Mouse (Mus musculus) heart, embryonic 15.5 days (tissue): ENCODE measurements around the gene Tmed2. TPM values are rescaled to one million over a fixed set of nuclear protein-coding genes. Genes with fewer than 3 reads are reported as not detected.
"Not testable (repeated sequence)": the region's sequence is repeated elsewhere in the genome, so short reads cannot be mapped to it uniquely, and the experiment has no call there.

Experiments
- ATAC-seq: fragments of 200-750 bp; cut with Nextera tagmentation; replicated peaks from 2 replicates; pipeline ENCODE4 v1.8.0; 2017; ENCODE audit warnings: low read depth, moderate TSS enrichment; ENCODE audit not compliant: insufficient number of reproducible peaks, insufficient read depth, low FRiP score
- H3K27ac ChIP-seq: fragments of 300-500 bp; sonication (generic); 2 replicates; pipeline ENCODE4 v1.5.1; 2015; ENCODE audit warnings: mild to moderate bottlenecking, inconsistent platforms
- H3K27me3 ChIP-seq: fragments of 300-500 bp; sonication (generic); 2 replicates; pipeline ENCODE4 v1.6.1; 2015; ENCODE audit warnings: inconsistent platforms
- H3K36me3 ChIP-seq: fragments of 300-500 bp; sonication (generic); 2 replicates; pipeline ENCODE4 v1.6.1; 2015; ENCODE audit warnings: mild to moderate bottlenecking, inconsistent platforms
- H3K4me1 ChIP-seq: fragments of 300-500 bp; sonication (generic); replicated peaks from 2 replicates; pipeline ENCODE4 v1.6.1; 2015; ENCODE audit warnings: inconsistent platforms
- H3K4me2 ChIP-seq: fragments of 300-500 bp; sonication (generic); 2 replicates; pipeline ENCODE4 v1.6.1; 2015; ENCODE audit warnings: inconsistent platforms, mild to moderate bottlenecking, moderate library complexity
- H3K4me3 ChIP-seq: fragments of 300-500 bp; sonication (generic); 2 replicates; pipeline ENCODE4 v1.5.1; 2015; ENCODE audit warnings: mild to moderate bottlenecking, inconsistent platforms
- H3K9ac ChIP-seq: fragments of 300-500 bp; sonication (generic); 2 replicates; pipeline ENCODE4 v1.6.1; 2015; ENCODE audit warnings: mild to moderate bottlenecking, inconsistent platforms
- H3K9me3 ChIP-seq: fragments of 300-500 bp; sonication (generic); replicated peaks from 2 replicates; pipeline ENCODE4 v1.6.1; 2016; ENCODE audit warnings: inconsistent platforms
- WGBS: fragments of 180-500 bp; shearing (Covaris S2); methylation state at CpG from one replicate; pipeline ENCODE4 v1.1.7; 2015; ENCODE audit warnings: mixed read lengths; 5-methylcytosine and 5-hydroxymethylcytosine counted together
- polyA plus RNA-seq: library from polyadenylated mRNA; unstranded; fragments of >200 nt; fragmentation: Nextera tagmentation; extraction: Ambion mirVana; gene quantifications from 2 replicates; pipeline ENCODE4 v1.2.1, GENCODE M21; 2015

The Tmed2 gene
- polyA plus RNA-seq, 1 experiment from 2014 or later, result 409 TPM

DNA sequence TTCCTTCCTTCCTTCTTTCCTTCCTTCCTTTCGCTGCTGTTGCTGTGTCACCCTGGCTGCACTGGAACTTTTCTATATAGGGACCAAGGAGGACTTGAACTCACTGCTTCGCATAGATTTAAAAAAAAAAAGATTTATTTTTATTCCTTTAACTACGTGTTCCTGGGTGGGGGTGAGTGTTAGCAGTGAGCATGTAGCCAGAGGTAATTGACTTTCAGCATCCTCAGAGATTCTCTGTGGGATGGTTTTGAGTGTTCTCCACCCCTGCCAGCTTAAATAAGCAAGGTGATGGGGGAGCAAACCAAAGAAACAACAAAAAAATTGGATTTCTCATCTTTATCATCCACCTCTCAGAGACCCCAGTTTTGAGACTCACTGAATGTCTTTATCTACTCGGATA lies 590 bp upstream of the Tmed2 start:
- H3K4me2 ChIP-seq, result peak overlapping the region; percentile 59
- H3K27ac ChIP-seq, result peak overlapping the region; percentile 84
- H3K9me3 ChIP-seq, result no peaks in the 10 kb centered on the region
- no peak for ATAC-seq
- no peaks in the 10 kb centered on the region for H3K27me3 ChIP-seq
- 74% methylated on average over 4 of the region's 4 CpGs for WGBS
- H3K9ac ChIP-seq, result no peak overlapping the region
- H3K4me1 ChIP-seq, result peaks cover 20% of the 10 kb centered on the region
- H3K36me3 ChIP-seq, result peaks cover 19% of the 10 kb centered on the region
- H3K4me3 ChIP-seq, result peak overlapping the region; percentile 79

DNA sequence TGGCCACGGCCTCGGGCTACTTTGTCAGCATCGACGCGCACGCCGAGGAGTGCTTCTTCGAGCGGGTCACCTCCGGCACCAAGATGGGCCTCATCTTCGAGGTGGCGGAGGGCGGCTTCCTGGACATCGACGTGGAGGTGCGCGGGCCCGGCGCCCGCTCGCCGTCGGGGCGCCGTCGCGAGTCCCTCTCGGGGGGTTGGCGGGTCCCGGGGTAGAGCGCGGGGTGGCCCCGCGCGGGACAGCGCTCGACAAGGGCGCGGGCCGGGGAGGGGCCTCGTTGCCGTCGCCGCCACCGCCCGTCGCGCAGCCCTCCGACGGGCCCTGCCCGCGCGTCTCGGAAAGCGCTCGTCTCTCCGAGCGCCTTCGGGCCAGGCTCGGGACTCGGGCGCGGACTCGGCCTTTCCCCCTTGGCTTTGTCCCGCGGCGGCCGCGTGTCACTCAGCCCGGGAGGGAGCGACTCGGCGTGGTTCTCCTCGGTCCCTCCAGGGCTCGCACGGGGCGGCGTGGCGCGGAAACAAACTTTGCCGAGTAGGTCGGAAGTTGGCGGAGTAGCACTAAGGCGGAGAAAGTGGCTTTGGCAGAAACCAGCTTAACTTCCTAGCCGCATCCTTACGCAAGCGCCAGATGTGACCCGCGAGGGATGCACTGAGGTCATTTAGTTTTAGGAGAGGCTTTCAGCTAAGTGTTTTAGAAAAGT lies 558 bp downstream of the Tmed2 start:
- Histone ChIP-seq H3K4me3 (peak overlapping the region; percentile 79), H3K4me1 (peaks cover 20% of the 10 kb centered on the region), H3K4me2 (peak overlapping the region; percentile 62), H3K9me3 (no peaks in the 10 kb centered on the region), H3K27me3 (no peaks in the 10 kb centered on the region), H3K27ac (peak overlapping the region; percentile 84), H3K36me3 (peaks cover 31% of the 10 kb centered on the region), H3K9ac (peak overlapping the region; percentile 82)
- WGBS, result under 1% methylated on average over 77 of the region's 89 CpGs
- peak; percentile 76 for ATAC-seq

DNA sequence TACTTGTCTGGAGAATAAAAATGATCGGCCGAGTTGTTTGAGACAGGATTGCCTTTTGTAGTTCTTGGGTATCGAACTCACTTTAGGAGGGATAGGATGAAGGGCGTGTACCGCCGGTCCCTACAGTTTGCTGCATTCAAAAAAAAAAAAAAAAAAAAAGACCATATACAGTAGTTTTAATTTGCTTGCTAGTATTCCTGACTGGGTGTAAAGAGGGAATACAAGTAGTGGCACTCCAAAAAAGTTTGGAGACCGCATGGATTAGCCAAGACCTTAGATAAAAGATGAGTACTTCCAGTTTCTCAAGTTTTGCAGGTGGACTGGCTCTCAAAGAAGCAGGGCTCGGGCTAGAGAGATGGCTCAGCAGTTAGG lies 1.1 kb downstream of the Tmed2 start:
- Histone ChIP-seq H3K9me3 (no peaks in the 10 kb centered on the region), H3K4me1 (peaks cover 18% of the 10 kb centered on the region), H3K4me2 (peak overlapping the region; percentile 62), H3K27me3 (no peaks in the 10 kb centered on the region), H3K9ac (peak overlapping the region; percentile 82), H3K27ac (peak overlapping the region; percentile 84), H3K36me3 (peaks cover 36% of the 10 kb centered on the region), H3K4me3 (peak overlapping the region; percentile 79)
- 5% methylated on average over 8 of the region's 8 CpGs for WGBS
- ATAC-seq, result no peak

DNA sequence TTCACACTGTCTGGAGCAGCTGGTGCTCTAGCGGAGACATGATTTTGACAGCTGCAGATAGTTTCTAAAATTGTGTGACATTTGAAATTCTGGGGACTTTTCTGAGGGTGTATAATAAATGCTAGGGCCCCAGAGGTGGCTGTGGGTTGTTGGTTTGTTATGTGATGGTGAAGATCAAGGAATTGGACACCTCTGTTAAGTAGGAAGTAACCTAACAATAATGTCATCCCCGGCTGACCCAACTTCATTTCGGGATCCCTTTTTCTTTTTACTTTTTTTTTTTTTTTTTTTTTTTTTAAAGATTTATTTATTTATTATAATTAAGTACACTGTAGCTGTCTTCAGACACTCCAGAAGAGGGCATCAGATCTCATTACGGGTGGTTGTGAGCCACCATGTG lies 10.2 kb downstream of the Tmed2 start:
- WGBS, result 87% methylated on average over 4 of the region's 4 CpGs
- not testable (repeated sequence) for H3K4me2 ChIP-seq
- H3K36me3 ChIP-seq, result peaks cover 32% of the 10 kb centered on the region

DNA sequence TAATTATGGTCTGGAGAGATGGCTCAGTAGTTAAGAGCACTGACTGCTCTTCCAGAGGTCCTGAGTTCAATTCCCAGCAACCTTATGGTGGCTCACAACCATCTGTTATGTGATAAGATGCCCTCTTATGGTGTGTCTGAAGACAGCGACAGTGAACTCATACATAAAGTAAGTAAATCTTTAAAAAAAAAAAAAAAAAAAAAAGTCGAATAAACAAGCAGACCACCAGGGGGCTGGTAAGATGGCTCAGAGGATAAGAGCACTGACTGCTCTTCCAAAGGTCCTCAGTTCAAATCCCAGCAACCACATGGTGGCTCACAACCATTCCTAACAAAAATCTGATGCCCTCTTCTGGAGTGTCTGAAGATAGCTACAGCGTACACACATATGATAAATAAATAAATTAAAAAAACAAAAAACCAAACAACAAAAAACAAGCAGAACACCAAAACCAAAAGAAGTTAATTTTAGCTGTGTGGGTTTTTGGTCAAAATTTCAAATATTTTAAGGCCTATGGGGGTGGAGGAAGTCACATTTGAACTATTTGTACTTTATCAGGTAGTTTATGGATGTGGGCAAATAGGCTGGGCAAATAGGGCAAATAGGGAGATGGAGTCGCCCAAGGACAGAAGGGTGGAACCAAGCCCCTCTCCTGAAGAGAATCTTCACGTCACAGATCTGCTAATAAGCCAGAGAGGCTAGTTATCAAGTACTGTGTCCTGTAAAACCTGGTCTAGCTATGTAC lies 11.0 kb downstream of the Tmed2 start:
- H3K4me3 ChIP-seq, result peak overlapping the region; percentile 99
- peak overlapping the region; percentile 88 for H3K27ac ChIP-seq
- H3K27me3 ChIP-seq, ATAC-seq, H3K9me3 ChIP-seq: not testable (repeated sequence)
- peaks cover 14% of the 10 kb centered on the region for H3K4me1 ChIP-seq
- H3K9ac ChIP-seq, result 0 out of 2 replicates have a peak overlapping the region, but pooled peaks have one; percentile 78
- WGBS, result 29% methylated on average over 5 of the region's 5 CpGs
- peaks cover 24% of the 10 kb centered on the region for H3K36me3 ChIP-seq
- H3K4me2 ChIP-seq, result peak overlapping the region; percentile 89

More for the DNA sequence above, 10.2 kb downstream of the Tmed2 start:
- H3K9ac ChIP-seq, H3K9me3 ChIP-seq, ATAC-seq, H3K27ac ChIP-seq, H3K4me3 ChIP-seq, H3K27me3 ChIP-seq: not testable (repeated sequence)
- peaks cover 14% of the 10 kb centered on the region for H3K4me1 ChIP-seq

DNA sequence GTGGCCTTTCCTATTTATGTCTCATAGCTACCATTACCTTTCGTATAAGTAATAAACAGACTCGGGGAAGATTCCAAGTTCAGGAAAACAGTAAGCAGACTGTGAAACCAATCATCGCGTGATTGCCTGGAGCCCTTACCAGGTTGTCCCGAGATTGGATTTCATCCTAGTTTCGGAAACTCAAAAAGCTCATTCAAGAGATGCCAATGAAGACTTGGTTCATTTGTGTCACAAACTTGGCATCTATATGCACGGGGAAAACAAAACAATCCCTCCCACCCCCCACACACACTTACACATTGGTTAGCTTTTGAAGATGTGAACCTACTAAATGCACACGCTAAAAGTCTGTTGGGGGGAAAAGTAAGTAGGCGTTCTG lies 11.6 kb downstream of the Tmed2 start:
- H3K36me3 ChIP-seq, result peaks cover 24% of the 10 kb centered on the region
- peak overlapping the region; percentile 89 for H3K4me2 ChIP-seq

DNA sequence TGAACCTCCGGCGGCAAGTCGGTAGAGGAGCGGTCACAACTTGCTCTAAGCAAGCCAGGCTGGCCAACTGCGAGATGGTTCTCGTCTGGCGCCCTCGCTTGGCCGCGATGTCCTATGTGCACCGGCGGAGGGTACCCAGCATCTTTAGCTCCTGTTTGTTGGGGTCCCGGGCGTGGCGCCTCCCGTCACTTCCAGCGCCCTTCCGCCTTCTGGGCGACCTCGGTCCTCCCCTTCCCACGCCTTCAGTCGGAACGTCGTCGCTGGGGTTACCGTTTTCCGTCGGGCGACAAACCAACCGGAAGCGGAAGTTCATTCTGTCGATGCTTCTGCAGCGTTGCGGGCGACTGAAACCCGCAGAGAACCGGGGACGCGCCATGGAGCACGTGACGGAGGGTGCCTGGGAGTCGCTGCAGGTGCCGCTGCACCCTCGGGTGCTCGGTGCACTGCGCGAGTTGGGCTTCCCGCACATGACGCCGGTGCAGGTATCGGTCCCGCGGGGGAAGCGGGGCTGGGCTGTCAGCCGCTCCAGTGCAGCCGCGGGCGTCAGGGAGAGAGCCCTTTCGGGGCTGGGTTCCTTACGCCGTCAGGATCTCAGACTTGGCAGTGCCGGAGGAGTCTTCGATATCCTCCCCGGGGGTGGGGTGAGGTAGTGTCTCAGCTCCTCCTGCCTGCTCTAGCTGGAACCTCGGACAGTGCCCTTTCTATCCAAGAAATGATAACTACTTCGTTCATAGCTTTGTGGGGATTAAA lies 12.2 kb downstream of the Tmed2 start, which contains the start of gene Ddx55:
Ddx55 (plus strand) TSS at position 307 of the 750 bp plus-strand sequence.
- peak within 1 kb of the TSS; percentile 89 for H3K4me2 ChIP-seq
- peak within 1 kb of the TSS; percentile 88 for H3K27ac ChIP-seq
- H3K4me1 ChIP-seq, result peaks cover 14% of the 10 kb centered on the region
- H3K9ac ChIP-seq, result peak within 1 kb of the TSS; percentile 78
- peak within 1 kb of the TSS; percentile 99 for H3K4me3 ChIP-seq
- peak; percentile 85 for ATAC-seq
- under 1% methylated on average over 66 of the region's 66 CpGs for WGBS
- H3K27me3 ChIP-seq, result no peaks in the 10 kb centered on the region
- H3K9me3 ChIP-seq, result no peaks in the 10 kb centered on the region
- peaks cover 18% of the 10 kb centered on the region for H3K36me3 ChIP-seq

More for the DNA sequence above, 11.6 kb downstream of the Tmed2 start:
- no peak for ATAC-seq
- Histone ChIP-seq H3K9ac (peak overlapping the region; percentile 78), H3K9me3 (no peaks in the 10 kb centered on the region), H3K4me1 (peaks cover 14% of the 10 kb centered on the region), H3K27me3 (no peaks in the 10 kb centered on the region), H3K4me3 (peak overlapping the region; percentile 99), H3K27ac (peak overlapping the region; percentile 88)
- WGBS, result 8% methylated on average over 9 of the region's 9 CpGs

DNA sequence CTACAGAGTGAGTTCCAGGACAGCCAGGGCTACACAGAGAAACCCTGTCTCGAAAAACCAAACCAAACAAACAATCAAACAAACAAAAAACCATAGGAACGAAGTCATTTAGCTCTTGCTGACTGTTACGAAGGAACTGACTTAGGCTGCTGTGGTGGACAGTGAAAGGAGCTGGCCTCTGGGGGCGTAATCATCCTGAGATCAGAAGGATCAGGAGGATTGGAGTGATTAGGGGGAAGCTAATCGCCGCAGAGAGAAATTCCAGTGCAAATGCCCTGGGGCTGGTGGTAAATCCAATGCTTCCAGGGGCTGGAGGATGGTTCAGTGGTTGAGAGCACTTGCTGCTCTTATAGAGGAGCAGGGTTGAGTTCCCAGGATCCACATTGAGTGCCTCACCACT lies 13.1 kb downstream of the Tmed2 start:
- no peaks in the 10 kb centered on the region for H3K27me3 ChIP-seq
- H3K4me1 ChIP-seq, result peaks cover 14% of the 10 kb centered on the region
- peak overlapping the region; percentile 99 for H3K4me3 ChIP-seq
- 65% methylated on average over 6 of the region's 6 CpGs for WGBS
- H3K4me2 ChIP-seq, result peak overlapping the region; percentile 89
- H3K36me3 ChIP-seq, result peaks cover 18% of the 10 kb centered on the region
- no peak overlapping the region for H3K27ac ChIP-seq
- no peaks in the 10 kb centered on the region for H3K9me3 ChIP-seq
- H3K9ac ChIP-seq, result no peak overlapping the region
- ATAC-seq, result no peak

DNA sequence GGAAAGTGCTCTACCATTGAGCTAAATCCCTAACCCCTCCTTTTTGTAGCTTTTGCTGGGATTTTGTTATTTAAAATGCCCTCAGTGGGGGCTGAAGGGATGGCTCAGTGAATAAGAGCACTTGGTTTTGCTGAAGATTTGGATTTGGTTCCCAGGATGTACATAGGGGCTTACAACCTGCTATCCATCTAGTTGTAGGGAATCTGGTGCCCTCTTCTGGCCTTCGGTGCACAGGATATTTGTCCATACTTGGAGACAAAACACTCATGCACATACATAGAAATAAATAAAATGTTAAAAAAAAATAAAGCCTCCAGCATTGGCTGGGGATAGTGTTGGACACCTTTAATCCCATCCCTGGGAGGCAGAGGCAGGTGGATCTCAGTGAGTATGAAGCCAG lies 14.7 kb downstream of the Tmed2 start:
- Histone ChIP-seq H3K4me1 (peaks cover 14% of the 10 kb centered on the region), H3K27me3 (no peaks in the 10 kb centered on the region), H3K9ac (no peak overlapping the region), H3K9me3 (no peaks in the 10 kb centered on the region), H3K4me2 (no peak overlapping the region), H3K4me3 (no peak overlapping the region), H3K27ac (no peak overlapping the region), H3K36me3 (peaks cover 29% of the 10 kb centered on the region)
- 73% methylated on average over 1 of the region's 1 CpGs for WGBS
- no peak for ATAC-seq

DNA sequence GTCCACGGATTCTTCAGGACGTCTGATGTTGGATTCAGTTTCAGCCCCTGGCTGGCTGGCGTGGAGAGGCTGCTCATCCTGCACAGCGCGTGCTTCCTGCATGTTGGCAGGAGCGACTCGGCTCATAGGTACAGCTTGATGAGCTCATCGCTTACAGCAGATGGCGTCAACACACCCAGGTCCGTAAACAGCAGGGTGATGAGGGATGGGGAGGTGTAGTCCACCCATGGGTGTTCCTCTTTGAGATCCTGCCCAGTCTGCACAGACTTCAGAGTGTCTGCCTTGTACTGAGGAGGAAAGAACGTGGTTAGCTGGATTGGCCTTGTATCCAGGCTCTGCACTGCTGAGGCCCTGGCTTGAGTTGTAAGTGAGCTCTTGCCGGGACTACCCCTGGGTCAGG lies 30.6 kb downstream of the Tmed2 start:
- Histone ChIP-seq H3K9me3 (no peaks in the 10 kb centered on the region), H3K4me2 (no peak overlapping the region), H3K9ac (no peak overlapping the region), H3K4me1 (no peaks in the 10 kb centered on the region), H3K36me3 (peaks cover 82% of the 10 kb centered on the region), H3K27ac (no peak overlapping the region), H3K27me3 (no peaks in the 10 kb centered on the region), H3K4me3 (no peak overlapping the region)
- ATAC-seq, result no peak
- 83% methylated on average over 12 of the region's 12 CpGs for WGBS

DNA sequence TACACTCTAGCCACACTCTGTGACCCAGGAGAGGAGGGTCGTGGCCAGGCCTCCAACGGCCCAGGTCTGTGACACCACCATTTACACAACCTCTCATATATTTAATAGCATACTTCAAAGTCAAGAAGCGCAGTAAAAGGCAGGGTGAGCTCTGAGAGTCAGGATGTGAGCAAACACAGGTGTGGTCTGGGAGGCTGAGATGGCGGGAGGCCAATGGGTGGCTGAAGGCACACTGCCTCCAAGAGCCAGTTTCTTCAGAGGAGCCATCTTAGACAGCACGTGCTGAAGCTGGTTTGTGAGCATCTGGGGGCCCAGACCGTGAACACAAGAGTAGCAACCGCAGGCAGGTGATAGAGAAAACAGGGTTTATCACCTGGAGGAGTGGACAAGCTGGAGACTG lies 35.0 kb downstream of the Tmed2 start:
- ATAC-seq, result no peak
- Histone ChIP-seq H3K9me3 (no peaks in the 10 kb centered on the region), H3K36me3 (peaks cover 56% of the 10 kb centered on the region), H3K27ac (no peak overlapping the region), H3K4me1 (peaks cover 19% of the 10 kb centered on the region), H3K4me2 (no peak overlapping the region), H3K9ac (no peak overlapping the region), H3K27me3 (no peaks in the 10 kb centered on the region), H3K4me3 (no peak overlapping the region)
- 88% methylated on average over 7 of the region's 7 CpGs for WGBS
